Comparison of ENCODE assay signal across 31 mouse cellular contexts in genomic region chr1:51688946-51689345, GRCm38 (mm10).
DNase-seq lines count a peak whose midpoint lies in the region; ATAC-seq and TF ChIP-seq lines count a peak whose summit lies in the region.
"Had no signal": no experiment of that assay in that cellular context is flagged by ENCODE, and none has a peak within 500 bp of the region (broad histone marks: within the 10 kb centered on the region; RNA-seq: fewer than 3 reads in every experiment).

No protein-coding gene starts in this region.

- peak; percentile 83 for DNase-seq in heart, adult 11 months
- DNase-seq in heart, postnatal 25 days (ENCODE audit: low spot score), result no peak
- no peak for DNase-seq in neural tube, embryonic 10.5 days (ENCODE audit: extremely low spot score, low spot score)
- no peak for DNase-seq in midbrain, postnatal 0 days (ENCODE audit: low spot score)
- no peak for DNase-seq in kidney, adult 9 months
- no peak for DNase-seq in thymus, postnatal 36 days
- DNase-seq: adrenal gland, postnatal 25 days; cerebellum, adult 11-12 months; cerebellum, adult 9-11 months; embryo, embryonic 11 days; gastrocnemius, postnatal 36 days; kidney, adult 11 months; kidney, postnatal 25 days; lung, embryonic 14.5 days; lung, postnatal 14 days; spleen, adult 18-20 months; thymus, adult 18-20 months; thymus, postnatal 25 days had no signal

- H3K9ac ChIP-seq in neural tube, embryonic 13.5 days, result no peak overlapping the region
- H3K9ac ChIP-seq in midbrain, postnatal 0 days (replicated peaks; ENCODE audit: low read length, poor library complexity, severe bottlenecking), result no peak overlapping the region
- H3K9ac ChIP-seq: embryonic facial prominence, embryonic 12.5 days; heart, embryonic 15.5 days; hindbrain, embryonic 13.5 days; kidney, embryonic 15.5 days; limb, embryonic 12.5 days; liver, embryonic 15.5 days; lung, embryonic 14.5 days; neural tube, embryonic 12.5 days had no signal

- H3K36me3 ChIP-seq in neural tube, embryonic 13.5 days, result no peaks in the 10 kb centered on the region
- no peaks in the 10 kb centered on the region for H3K36me3 ChIP-seq in midbrain, postnatal 0 days (ENCODE audit: insufficient read depth, low read length)
- H3K36me3 ChIP-seq: embryonic facial prominence, embryonic 12.5 days; forebrain, embryonic 10.5 days; heart, embryonic 15.5 days; hindbrain, embryonic 13.5 days; kidney, embryonic 15.5 days; limb, embryonic 12.5 days; liver, embryonic 15.5 days; neural tube, embryonic 12.5 days had no signal

- H3K4me3 ChIP-seq in neural tube, embryonic 13.5 days, result no peak overlapping the region
- H3K4me3 ChIP-seq in midbrain, postnatal 0 days (ENCODE audit: low read depth, low read length), result no peak overlapping the region
- H3K4me3 ChIP-seq: embryonic facial prominence, embryonic 12.5 days; forebrain, embryonic 10.5 days; heart, embryonic 15.5 days; hindbrain, embryonic 13.5 days; kidney, embryonic 15.5 days; left cerebral cortex, adult 2 months; limb, embryonic 12.5 days; liver, embryonic 15.5 days; neural tube, embryonic 12.5 days had no signal

- WGBS in neural tube, embryonic 13.5 days, result 75% methylated on average over 5 of the region's 5 CpGs
- 67% methylated on average over 5 of the region's 5 CpGs for WGBS in midbrain, postnatal 0 days

- no peak for TF ChIP-seq CTCF in midbrain, postnatal 0 days (IDR thresholded peaks at IDR 0.05)

- H3K9me3 ChIP-seq in neural tube, embryonic 13.5 days, result no peaks in the 10 kb centered on the region
- H3K9me3 ChIP-seq in midbrain, postnatal 0 days (ENCODE audit: low read length), result no peaks in the 10 kb centered on the region
- H3K9me3 ChIP-seq: embryonic facial prominence, embryonic 12.5 days; forebrain, embryonic 10.5 days; heart, embryonic 15.5 days; hindbrain, embryonic 13.5 days; kidney, embryonic 15.5 days; limb, embryonic 12.5 days; liver, embryonic 15.5 days; neural tube, embryonic 12.5 days had no signal

- ATAC-seq in neural tube, embryonic 13.5 days (ENCODE audit: low read depth), result no peak; the same call in 1 of the 2 replicates
- no peak for ATAC-seq in midbrain, postnatal 0 days (ENCODE audit: low FRiP score)
- ATAC-seq: CD4-positive, CD25-positive, alpha-beta regulatory T cell, adult 4 months; inflammation-experienced regulatory T-cells, adult 6 months had no signal

- intact Hi-C loops in heart, postnatal 25 days (cut with DNase I), result no loop called here

- 0 out of 2 replicates have a peak overlapping the region, but pooled peaks have one; percentile 30 for H3K27ac ChIP-seq in neural tube, embryonic 13.5 days (replicated peaks)
- H3K27ac ChIP-seq in midbrain, postnatal 0 days (ENCODE audit: low read depth, low read length), result peak overlapping the region; percentile 86
- H3K27ac ChIP-seq: embryonic facial prominence, embryonic 12.5 days; heart, embryonic 15.5 days; kidney, embryonic 15.5 days; left cerebral cortex, adult 2 months; limb, embryonic 12.5 days; liver, embryonic 15.5 days; neural tube, embryonic 12.5 days; stomach, postnatal 0 days had no signal

- H3K4me2 ChIP-seq in neural tube, embryonic 13.5 days, result no peak overlapping the region
- H3K4me2 ChIP-seq in midbrain, postnatal 0 days (ENCODE audit: low read depth, low read length, poor library complexity, severe bottlenecking), result no peak overlapping the region
- H3K4me2 ChIP-seq: embryonic facial prominence, embryonic 12.5 days; heart, embryonic 15.5 days; hindbrain, embryonic 13.5 days; kidney, embryonic 15.5 days; limb, embryonic 12.5 days; liver, embryonic 15.5 days; lung, embryonic 14.5 days; neural tube, embryonic 12.5 days had no signal

- no peaks in the 10 kb centered on the region for H3K27me3 ChIP-seq in neural tube, embryonic 13.5 days
- no peaks in the 10 kb centered on the region for H3K27me3 ChIP-seq in midbrain, postnatal 0 days (ENCODE audit: insufficient read depth, low read length)
- H3K27me3 ChIP-seq: embryonic facial prominence, embryonic 12.5 days; heart, embryonic 15.5 days; hindbrain, embryonic 13.5 days; kidney, embryonic 15.5 days; limb, embryonic 12.5 days; liver, embryonic 15.5 days; neural tube, embryonic 12.5 days had no signal

- H3K4me1 ChIP-seq in neural tube, embryonic 13.5 days (replicated peaks), result peaks cover 11% of the 10 kb centered on the region; the same call in 1 of the 2 replicates
- H3K4me1 ChIP-seq in midbrain, postnatal 0 days (ENCODE audit: insufficient read depth, low read length), result no peaks in the 10 kb centered on the region
- H3K4me1 ChIP-seq: kidney, embryonic 15.5 days; liver, embryonic 15.5 days had no signal
